ENCODE assay signal across 8 mouse cellular contexts in the genomic region with DNA sequence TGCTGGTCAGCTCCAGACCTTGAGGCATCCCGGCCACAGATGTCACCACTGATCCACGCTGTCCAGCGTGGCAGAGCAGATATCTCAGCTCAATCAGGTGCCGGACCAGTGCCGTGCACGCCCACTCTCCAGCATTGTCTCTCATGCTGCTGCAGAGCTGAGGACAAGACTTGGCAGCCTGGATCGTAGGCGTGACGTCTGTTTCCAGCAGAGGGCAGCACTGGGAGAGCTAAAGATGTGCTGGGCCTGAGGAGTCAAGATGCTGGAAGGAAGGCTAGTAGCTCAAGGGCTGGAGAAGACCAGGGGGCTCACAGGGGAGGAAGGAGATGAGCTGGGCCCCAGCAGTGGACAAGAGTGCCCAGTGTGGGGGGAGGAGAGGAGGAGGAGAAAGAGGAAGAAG.
DNase-seq lines count a peak whose midpoint lies in the region; ATAC-seq lines count a peak whose summit lies in the region.
"Had no signal": no experiment of that assay in that cellular context is flagged by ENCODE, and none has a peak within 500 bp of the region (broad histone marks: within the 10 kb centered on the region; RNA-seq: fewer than 3 reads in every experiment).

No protein-coding gene starts in this region.

- no peak overlapping the region for H3K27ac ChIP-seq in hindbrain, embryonic 15.5 days (replicated peaks)
- no peak overlapping the region for H3K27ac ChIP-seq in midbrain, embryonic 11.5 days (ENCODE audit: low read depth, low read length)

- no peaks in the 10 kb centered on the region for H3K36me3 ChIP-seq in hindbrain, embryonic 15.5 days
- no peaks in the 10 kb centered on the region for H3K36me3 ChIP-seq in midbrain, embryonic 11.5 days (ENCODE audit: control insufficient read depth, insufficient read depth, low read length)

- DNase-seq in ZHBTc4 (ENCODE audit: low read depth, low spot score) = peak; percentile 88
- DNase-seq in cerebellum, adult 9-11 months = peak; percentile 89
- DNase-seq in frontal cortex, postnatal 14 days (ENCODE audit: low spot score in 2 of 2) = peak; percentile 78 to 88
- peak; percentile 92 to 96 for DNase-seq in left cerebral cortex, adult 18-20 months (ENCODE audit: low spot score in 2 of 2)
- peak; percentile 97 for DNase-seq in midbrain, embryonic 11.5 days (ENCODE audit: low spot score, missing footprints)
- DNase-seq in spleen, adult 12 weeks (ENCODE audit: low spot score) = peak; percentile 42

- H3K4me1 ChIP-seq in hindbrain, embryonic 15.5 days (replicated peaks) = peaks cover 67% of the 10 kb centered on the region
- peaks cover 15% of the 10 kb centered on the region for H3K4me1 ChIP-seq in midbrain, embryonic 11.5 days (ENCODE audit: control insufficient read depth, insufficient read depth, low read length)

- H3K9ac ChIP-seq in hindbrain, embryonic 15.5 days = peak overlapping the region; percentile 21; the same call in 1 of the 2 replicates
- no peak overlapping the region for H3K9ac ChIP-seq in midbrain, embryonic 11.5 days (ENCODE audit: low read length)

- H3K27me3 ChIP-seq in hindbrain, embryonic 15.5 days = no peaks in the 10 kb centered on the region
- H3K27me3 ChIP-seq in midbrain, embryonic 11.5 days (ENCODE audit: control insufficient read depth, insufficient read depth, low read length) = peaks cover 24% of the 10 kb centered on the region

- WGBS in hindbrain, embryonic 15.5 days = 6% methylated on average over 9 of the region's 9 CpGs
- WGBS in midbrain, embryonic 11.5 days = 11% methylated on average over 9 of the region's 9 CpGs

- H3K4me2 ChIP-seq in hindbrain, embryonic 15.5 days = peak overlapping the region; percentile 92
- no peak overlapping the region for H3K4me2 ChIP-seq in midbrain, embryonic 11.5 days

- peak overlapping the region; percentile 63 for H3K4me3 ChIP-seq in hindbrain, embryonic 15.5 days
- H3K4me3 ChIP-seq in midbrain, embryonic 11.5 days (ENCODE audit: low read depth, low read length) = no peak overlapping the region
- H3K4me3 ChIP-seq: myocyte had no signal

- peak; percentile 8; the same call in 1 of the 2 replicates for ATAC-seq in hindbrain, embryonic 15.5 days (ENCODE audit: low FRiP score, low read depth)
- ATAC-seq in midbrain, embryonic 11.5 days (ENCODE audit: low FRiP score) = no peak

- no peaks in the 10 kb centered on the region for H3K9me3 ChIP-seq in hindbrain, embryonic 15.5 days
- H3K9me3 ChIP-seq in midbrain, embryonic 11.5 days (ENCODE audit: control insufficient read depth, low read length) = no peaks in the 10 kb centered on the region

Comparison
In these comparisons a context has a peak if more than half of its experiments do, and no peak if none do; other contexts are left out.
1. DNase-seq: peak in every context shown above with its lines; median percentile 97 in midbrain, embryonic 11.5 days; 94 in left cerebral cortex, adult 18-20 months; 89 in cerebellum, adult 9-11 months; 88 in ZHBTc4; 83 in frontal cortex, postnatal 14 days; 42 in spleen, adult 12 weeks.